Mouse (Mus musculus) CH12F3 (cell line): Measurements from ENCODE around the gene Esrrb.

Source experiments
- in situ Hi-C: fragments of 300-500 bp; cut with MboI; formaldehyde crosslinking; loops from 2 replicates; pipeline ENCODE4 v1.14.3; 2020; ENCODE audit warnings: low sequenced_read_pairs

Esrrb gene

GRCm38 (mm10) chr12:86556796-86557517, 196.0 kb downstream of the Esrrb start:
- in situ Hi-C loops = no loop called here

GRCm38 (mm10) chr12:86558889-86559288, 198.0 kb downstream of the Esrrb start:
- in situ Hi-C loops = no loop called here

- in situ Hi-C loops = no loop called here
Measured at GRCm38 (mm10) chr12:86562705-86563104, 201.8 kb downstream of the Esrrb start.

GRCm38 (mm10) chr12:86565996-86566395, 205.1 kb downstream of the Esrrb start:
- in situ Hi-C loops = no loop called here
